Mouse (Mus musculus) CH12.LX (cell line): ENCODE measurements around the gene A930033H14Rik. TPM values are rescaled to one million over a fixed set of nuclear protein-coding genes. Genes with fewer than 3 reads are reported as not detected.

Experiments
- DNase-seq: peaks from one replicate; pipeline ENCODE4 v3.0.0-alpha.2; 2013; ENCODE audit errors: extremely low read depth
- H3K27ac ChIP-seq: 2 replicates; pipeline ENCODE4 v1.5.1; 2012; ENCODE audit warnings: low read depth, mild to moderate bottlenecking, control low read depth, moderate library complexity; ENCODE audit not compliant: insufficient read depth
- H3K27me3 ChIP-seq: replicated peaks from 2 replicates; pipeline ENCODE3; 2012; ENCODE audit warnings: inconsistent platforms
- H3K36me3 ChIP-seq, 2 experiments: replicated peaks in 1 of 2; 2 replicates each; pipeline versions ENCODE3 to v1.6.1; 2012; ENCODE audit warnings: inconsistent platforms in 1 of 2, low read length in 1 of 2, mild to moderate bottlenecking in 1 of 2, mixed read lengths in 1 of 2, moderate library complexity in 1 of 2; ENCODE audit not compliant: control insufficient read depth in 1 of 2, insufficient read depth in 1 of 2
- H3K4me1 ChIP-seq, 2 experiments: 2 replicates each; pipeline ENCODE4 v1.6.1; 2012; ENCODE audit warnings: inconsistent platforms in 1 of 2, moderate library complexity in 1 of 2; ENCODE audit not compliant: insufficient read depth in 2 of 2, control insufficient read depth in 1 of 2
- H3K4me2 ChIP-seq: 2 replicates; pipeline ENCODE4 v1.6.1; 2012; ENCODE audit warnings: low read depth, mild to moderate bottlenecking, control low read depth; ENCODE audit not compliant: poor library complexity, insufficient read depth, severe bottlenecking
- H3K4me3 ChIP-seq, 3 experiments: fragments of 150-350 bp in 1 of 3; sonication (generic) in 1 of 3; replicated peaks in 1 of 3; 2 replicates each; pipeline versions ENCODE3 to v1.5.1; 2011 to 2012; ENCODE audit warnings: low read depth in 2 of 3, low read length in 2 of 3, mild to moderate bottlenecking in 2 of 3, moderate library complexity in 2 of 3, control low read depth in 1 of 3, improper control_type of control experiment in 1 of 3, inconsistent platforms in 1 of 3, mixed read lengths in 1 of 3; ENCODE audit not compliant: poor library complexity in 1 of 3
- H3K79me2 ChIP-seq: replicated peaks from 2 replicates; pipeline ENCODE4 v1.6.1; 2012; ENCODE audit warnings: mild to moderate bottlenecking, moderate library complexity; ENCODE audit not compliant: control insufficient read depth, poor library complexity, insufficient read depth, severe bottlenecking; ENCODE audit errors: extremely low read depth
- H3K9ac ChIP-seq: 2 replicates; pipeline ENCODE4 v1.6.1; 2012; ENCODE audit warnings: low read depth, mild to moderate bottlenecking, control low read depth, moderate library complexity; ENCODE audit not compliant: insufficient read depth
- H3K9me3 ChIP-seq: replicated peaks from 2 replicates; pipeline ENCODE3; 2012; ENCODE audit warnings: low read length, inconsistent platforms, mixed read lengths
- BHLHE40 ChIP-seq: IDR thresholded peaks from 2 replicates; pipeline ENCODE4 v1.6.1; 2011; ENCODE audit warnings: mild to moderate bottlenecking, low read depth, low read length, improper control_type of control experiment
- CHD1 ChIP-seq: IDR thresholded peaks from 2 replicates; pipeline ENCODE4 v1.6.1; 2012; ENCODE audit warnings: low read depth, low read length, improper control_type of control experiment, inconsistent platforms
- CTCF ChIP-seq, 2 experiments: IDR thresholded peaks in 1 of 2; conservative IDR thresholded peaks in 1 of 2; 2 replicates each; pipeline ENCODE4 v1.5.1; 2011 to 2012; ENCODE audit warnings: low read depth in 2 of 2, low read length in 2 of 2, improper control_type of control experiment in 1 of 2, inconsistent platforms in 1 of 2, mild to moderate bottlenecking in 1 of 2, moderate library complexity in 1 of 2
- ETS1 ChIP-seq: conservative IDR thresholded peaks from 2 replicates; pipeline ENCODE4 v1.6.1; 2012; ENCODE audit warnings: low read depth, mild to moderate bottlenecking, inconsistent platforms, low read length, improper control_type of control experiment, moderate library complexity
- GABPA ChIP-seq: IDR thresholded peaks from 2 replicates; pipeline ENCODE4 v1.6.1; 2012; ENCODE audit warnings: low read depth, low read length, improper control_type of control experiment, inconsistent platforms; ENCODE audit not compliant: insufficient replicate concordance
- JUN ChIP-seq: IDR thresholded peaks from 2 replicates; pipeline ENCODE4 v1.6.1; 2011; ENCODE audit warnings: low read depth, mild to moderate bottlenecking, low read length, improper control_type of control experiment, moderate library complexity; ENCODE audit not compliant: insufficient read depth
- JUND ChIP-seq: conservative IDR thresholded peaks from 2 replicates; pipeline ENCODE4 v1.6.1; 2011; ENCODE audit warnings: low read depth, low read length, improper control_type of control experiment
- MAFK ChIP-seq: IDR thresholded peaks from 2 replicates; pipeline ENCODE4 v1.6.1; 2011; ENCODE audit warnings: low read length, improper control_type of control experiment; ENCODE audit not compliant: insufficient replicate concordance
- MEF2A ChIP-seq: IDR thresholded peaks from 2 replicates; pipeline ENCODE4 v1.6.1; 2014; ENCODE audit warnings: low read depth, mild to moderate bottlenecking, inconsistent platforms, low read length, improper control_type of control experiment, borderline replicate concordance
- MXI1 ChIP-seq: IDR thresholded peaks from 2 replicates; pipeline ENCODE4 v1.6.1; 2011; ENCODE audit warnings: mild to moderate bottlenecking, low read depth, low read length, improper control_type of control experiment
- MYC ChIP-seq: IDR thresholded peaks from 2 replicates; pipeline ENCODE4 v1.6.1; 2011; ENCODE audit warnings: low read depth, mild to moderate bottlenecking, improper control_type of control experiment, low read length
- NELFE ChIP-seq: IDR thresholded peaks from 2 replicates; pipeline ENCODE4 v1.6.1; 2011; ENCODE audit warnings: low read depth, low read length, improper control_type of control experiment
- NRF1 ChIP-seq: IDR thresholded peaks from 2 replicates; pipeline ENCODE4 v1.6.1; 2014; ENCODE audit warnings: low read depth, mild to moderate bottlenecking, inconsistent platforms, low read length, improper control_type of control experiment, moderate library complexity
- POLR2AphosphoS2 ChIP-seq: IDR thresholded peaks from 2 replicates; pipeline ENCODE4 v1.6.1; 2011; ENCODE audit warnings: low read depth, low read length, improper control_type of control experiment
- RCOR1 ChIP-seq: conservative IDR thresholded peaks from 2 replicates; pipeline ENCODE4 v1.6.1; 2012; ENCODE audit warnings: low read depth, mild to moderate bottlenecking, inconsistent platforms, low read length, improper control_type of control experiment
- SIN3A ChIP-seq: IDR thresholded peaks from 2 replicates; pipeline ENCODE4 v1.6.1; 2012; ENCODE audit warnings: low read length, improper control_type of control experiment, inconsistent platforms
- SMC3 ChIP-seq: IDR thresholded peaks from 2 replicates; pipeline ENCODE4 v1.6.1; 2011; ENCODE audit warnings: low read depth, low read length, improper control_type of control experiment
- USF1 ChIP-seq: IDR thresholded peaks from 2 replicates; pipeline ENCODE4 v1.6.1; 2014; ENCODE audit warnings: low read depth, mild to moderate bottlenecking, inconsistent platforms, low read length, improper control_type of control experiment
- ZC3H11A ChIP-seq: IDR thresholded peaks from 2 replicates; pipeline ENCODE4 v1.6.1; 2012; ENCODE audit warnings: low read depth, mild to moderate bottlenecking, inconsistent platforms, low read length, improper control_type of control experiment
- ZKSCAN1 ChIP-seq: IDR thresholded peaks from 2 replicates; pipeline ENCODE4 v1.6.1; 2012; ENCODE audit warnings: low read depth, inconsistent platforms, low read length, improper control_type of control experiment, borderline replicate concordance
- ZMIZ1 ChIP-seq: IDR thresholded peaks from 2 replicates; pipeline ENCODE4 v1.6.1; 2012; ENCODE audit warnings: low read depth, mild to moderate bottlenecking, inconsistent platforms, low read length, improper control_type of control experiment
- ZNF384 ChIP-seq: IDR thresholded peaks from 2 replicates; pipeline ENCODE4 v1.6.1; 2012; ENCODE audit warnings: low read depth, low read length, improper control_type of control experiment, inconsistent platforms
- dilution Hi-C: fragments of 300-500 bp; cut with MboI; formaldehyde crosslinking; loops from 2 replicates; pipeline ENCODE4 v1.14.3; 2020; ENCODE audit warnings: low sequenced_read_pairs; ENCODE audit not compliant: extremely low pct_unique_long_range_greater_than_20kb, extremely low pct_ligation_motif_present
- in situ Hi-C: fragments of 300-500 bp; cut with MboI; formaldehyde crosslinking; loops from 3 replicates; pipeline ENCODE4 v1.14.3; 2019; ENCODE audit warnings: low sequenced_read_pairs, low pct_ligation_motif_present, low pct_unique_long_range_greater_than_20kb, mixed read lengths
- polyA plus RNA-seq: library from polyadenylated mRNA; unstranded; fragments of >175 nt; gene quantifications from 2 replicates; pipeline ENCODE4 v1.2.1, GENCODE M21; 2012; ENCODE audit warnings: low read depth; ENCODE audit not compliant: insufficient read length
- total RNA-seq, 2 experiments: library from RNA; depleted of rRNA; stranded (reverse); fragments of 300-350 nt in 1 of 2; fragments of >200 nt in 1 of 2; gene quantifications; 2 replicates each; pipeline ENCODE4 v1.2.3; 2012 to 2014

A930033H14Rik gene
- total and polyA plus RNA-seq, 3 experiments: 0.13 to 0.85 (median 0.46) TPM

GRCm38 (mm10) chr10:69238311-69238710 is 25.4 kb upstream of the A930033H14Rik start:
- Histone ChIP-seq H3K27ac (no peak overlapping the region), H3K36me3 (peaks cover 0 to 1% of the 10 kb centered on the region in 2 experiments), H3K4me2 (no peak overlapping the region), H3K4me1 (peaks cover 16 to 24% of the 10 kb centered on the region in 2 experiments), H3K9me3 (peaks cover 3% of the 10 kb centered on the region), H3K9ac (no peak overlapping the region), H3K79me2 (no peaks in the 10 kb centered on the region), H3K27me3 (no peaks in the 10 kb centered on the region), H3K4me3 (no peak overlapping the region)
- dilution Hi-C loops: no loop called here
- TF ChIP-seq CTCF (conservative IDR thresholded peaks at IDR 0.05 in 1 of 2, IDR thresholded peaks at IDR 0.05 in 1 of 2; ENCODE audit: low read depth in 2 of 2, low read length in 2 of 2) (no peak), SIN3A (no peak), MYC (no peak), USF1 (no peak), ZC3H11A (no peak), NRF1 (no peak), MXI1 (no peak), GABPA (no peak), CHD1 (no peak), ZNF384 (no peak), ZKSCAN1 (no peak), JUND (no peak), MAFK (no peak), NELFE (no peak), JUN (no peak), RCOR1 (no peak), SMC3 (no peak), ZMIZ1 (no peak)
- in situ Hi-C loops: no loop called here
- DNase-seq: no peak

GRCm38 (mm10) chr10:69237781-69238180 is 24.9 kb upstream of the A930033H14Rik start:
- in situ Hi-C loops: no loop called here
- peaks cover 0 to 1% of the 10 kb centered on the region in 2 experiments for H3K36me3 ChIP-seq
- H3K9ac ChIP-seq: no peak overlapping the region
- no peaks in the 10 kb centered on the region for H3K27me3 ChIP-seq
- H3K9me3 ChIP-seq: peaks cover 3% of the 10 kb centered on the region
- H3K4me3 ChIP-seq: no peak overlapping the region
- DNase-seq: no peak
- H3K27ac ChIP-seq: no peak overlapping the region
- dilution Hi-C loops: no loop called here
- no peaks in the 10 kb centered on the region for H3K79me2 ChIP-seq
- peaks cover 13 to 21% of the 10 kb centered on the region in 2 experiments for H3K4me1 ChIP-seq
- no peak overlapping the region for H3K4me2 ChIP-seq
- TF ChIP-seq ETS1: no peak
- no peak for TF ChIP-seq BHLHE40
- TF ChIP-seq MEF2A: no peak
- no peak for TF ChIP-seq CHD1
- no peak for TF ChIP-seq USF1
- no peak for TF ChIP-seq JUND
- no peak for TF ChIP-seq CTCF (conservative IDR thresholded peaks at IDR 0.05 in 1 of 2, IDR thresholded peaks at IDR 0.05 in 1 of 2; ENCODE audit: low read depth in 2 of 2, low read length in 2 of 2)
- no peak for TF ChIP-seq JUN
- TF ChIP-seq POLR2AphosphoS2: no peak
